Mouse (Mus musculus): ENCODE measurements around the gene AF067061. TPM values are rescaled to one million over a fixed set of nuclear protein-coding genes. Genes with fewer than 3 reads are reported as not detected.

The AF067061 gene
- polyA plus RNA-seq (2017; shearing (Covaris generic)), result not detected

DNA sequence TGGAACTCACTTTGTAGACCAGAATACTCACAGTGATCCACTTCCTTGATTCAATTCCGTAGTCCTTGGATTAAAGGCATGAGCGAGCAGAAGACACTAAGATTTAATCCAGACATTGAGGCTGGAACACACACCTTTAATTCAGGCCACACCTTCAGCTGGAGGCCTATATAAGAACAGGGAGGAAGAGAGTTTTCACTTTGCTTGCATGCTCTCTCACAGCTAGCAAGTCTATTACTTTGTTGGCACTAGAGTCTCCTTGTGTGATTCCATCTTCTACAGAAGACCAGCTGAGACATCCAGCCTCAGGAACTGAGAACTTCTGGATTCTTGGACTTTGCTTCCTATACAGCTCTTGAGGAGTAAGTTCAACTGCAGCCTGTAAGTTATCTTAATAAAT, at the start of gene AF067061:
TSS of gene AF067061 (plus strand) at position 245 of the 400 bp plus-strand sequence.

DNA sequence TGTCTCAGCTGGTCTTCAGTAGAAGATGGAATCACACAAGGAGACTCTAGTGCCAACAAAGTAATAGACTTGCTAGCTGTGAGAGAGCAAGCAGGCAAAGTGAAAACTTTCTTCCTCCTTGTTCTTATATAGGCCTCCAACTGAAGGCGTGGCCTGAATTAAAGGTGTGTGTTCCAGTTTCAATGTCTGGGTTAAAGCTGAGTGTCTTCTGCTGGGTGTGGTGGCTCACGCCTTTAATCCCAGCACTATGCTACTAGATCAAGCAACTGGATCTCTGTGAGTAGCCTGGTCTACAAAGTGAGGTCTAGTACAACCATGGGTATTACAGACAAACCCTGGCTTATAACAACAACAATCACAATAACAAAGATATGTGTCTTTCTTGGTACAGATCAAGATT, 47.1 kb upstream of the AF067061 start, which contains the start of gene Gm21762:
TSS of gene Gm21762 (minus strand) at position 101 of the 400 bp plus-strand sequence.

DNA sequence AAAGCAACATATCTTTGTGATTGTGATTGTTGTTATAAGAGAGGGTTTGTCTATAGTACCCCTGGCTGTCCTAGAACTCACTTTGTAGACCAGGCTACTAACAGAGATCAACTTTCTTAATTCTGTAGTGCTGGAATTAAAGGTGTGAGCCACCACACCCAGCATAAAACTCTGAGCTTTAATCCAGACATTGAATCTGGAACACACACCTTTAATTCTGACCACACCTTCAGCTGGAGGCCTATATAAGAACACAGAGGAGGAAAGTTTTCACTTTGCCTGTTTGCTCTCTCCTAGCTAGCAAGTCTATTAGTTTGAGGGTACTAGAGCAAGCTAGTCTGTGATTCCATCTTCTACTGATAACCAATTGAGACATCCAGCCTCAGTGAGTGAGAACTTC, 24.1 kb upstream of the AF067061 start, which contains the start of gene Gm21731:
TSS of gene Gm21731 (plus strand) at position 301 of the 400 bp plus-strand sequence.

DNA sequence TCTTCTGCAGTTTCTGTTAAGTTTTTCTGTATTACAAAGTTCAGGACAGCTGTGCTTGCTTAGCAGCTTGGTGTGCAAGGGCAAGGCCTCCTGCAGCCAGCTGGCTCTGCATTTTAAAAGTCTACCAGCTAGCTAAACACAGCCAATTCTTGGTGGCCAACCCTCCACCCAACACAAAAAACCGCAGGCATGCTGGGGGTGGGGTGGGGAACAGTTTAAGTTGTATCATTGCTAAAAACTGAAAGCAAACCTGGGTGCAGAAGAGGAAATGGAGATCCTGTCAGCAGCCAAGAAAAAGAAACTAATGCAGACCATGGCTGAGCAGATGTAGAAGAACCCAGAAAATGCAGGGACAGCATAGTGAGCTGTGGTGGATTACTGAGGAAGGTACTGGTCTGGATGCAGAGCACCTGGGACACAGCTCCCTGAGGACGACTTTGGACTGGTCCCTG, 37.1 kb downstream of the AF067061 start, which contains the start of gene BC147527:
TSS of gene BC147527 (plus strand) at position 402 of the 452 bp plus-strand sequence.

Other genes starting within 250 kb of the AF067061 start
- gene Gm36079, start 236.1 kb upstream of the AF067061 start, polyA plus RNA-seq (2017; shearing (Covaris generic)), result not detected
- not detected for gene Gm21188, start 210.9 kb upstream of the AF067061 start, polyA plus RNA-seq (2017; shearing (Covaris generic))
- gene Gm20767, start 122.9 kb upstream of the AF067061 start, polyA plus RNA-seq (2017; shearing (Covaris generic)), result not detected
- not detected for gene Gm21818, start 90.7 kb upstream of the AF067061 start, polyA plus RNA-seq (2017; shearing (Covaris generic))
- gene Gm21762, start 47.2 kb upstream of the AF067061 start, polyA plus RNA-seq (2017; shearing (Covaris generic)), result not detected
- gene Gm21731, start 24.0 kb upstream of the AF067061 start, polyA plus RNA-seq (2017; shearing (Covaris generic)), result not detected
- gene BC147527, start 37.3 kb downstream of the AF067061 start, polyA plus RNA-seq (2017; shearing (Covaris generic)), result 11.0 TPM
- not detected for gene Tcstv3, start 53.8 kb downstream of the AF067061 start, polyA plus RNA-seq (2017; shearing (Covaris generic))